Mouse (Mus musculus): Measurements from ENCODE around the gene Fry.

GRCm38 (mm10) chr5:150149725-150150124 is 31.3 kb downstream of the Fry start:
- TF ChIP-seq CTCF (IDR thresholded peaks at IDR 0.05; ENCODE audit: extremely low read depth, insufficient read depth, low read length) (no peak), POLR2A (IDR thresholded peaks at IDR 0.05; ENCODE audit: extremely low read depth, insufficient read depth, low read length) (no peak)
